Mouse (Mus musculus) adrenal gland (tissue): ENCODE results near the gene Foxd1.

Source experiments
- intact Hi-C: fragments of 180-260 bp; cut with DNase I; formaldehyde crosslinking; loops from one replicate; pipeline ENCODE4 v1.15.1; 2025

Foxd1 gene

DNA sequence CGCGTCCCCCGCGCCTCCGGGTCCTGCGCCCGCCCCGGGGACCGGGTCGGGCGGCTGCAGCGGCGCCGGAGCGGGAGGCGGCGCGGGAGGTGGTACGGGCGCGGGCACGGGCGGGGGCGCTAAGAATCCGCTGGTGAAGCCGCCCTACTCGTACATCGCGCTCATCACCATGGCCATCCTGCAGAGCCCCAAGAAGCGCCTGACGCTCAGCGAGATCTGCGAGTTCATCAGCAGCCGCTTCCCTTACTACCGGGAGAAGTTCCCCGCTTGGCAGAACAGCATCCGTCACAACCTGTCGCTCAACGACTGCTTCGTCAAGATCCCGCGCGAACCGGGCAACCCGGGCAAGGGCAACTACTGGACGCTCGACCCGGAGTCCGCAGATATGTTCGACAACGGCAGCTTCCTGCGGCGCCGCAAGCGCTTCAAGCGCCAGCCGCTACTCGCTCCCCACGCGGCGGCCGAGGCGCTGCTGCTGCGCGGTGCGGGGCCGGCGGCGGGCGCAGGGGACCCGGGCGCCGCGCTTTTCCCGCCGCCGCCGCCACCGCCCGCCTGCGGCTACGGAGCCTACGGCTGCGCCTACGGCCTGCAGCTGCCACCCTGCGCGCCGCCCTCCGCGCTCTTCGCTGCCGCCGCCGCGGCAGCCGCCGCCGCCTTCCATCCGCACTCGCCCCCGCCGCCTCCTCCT is 973 bp downstream of the Foxd1 start:
- intact Hi-C loops: loop anchor here (5.0 to 10.0 kb wide), 2 partner anchors 142 to 230 kb away; no protein-coding TSS in a partner anchor

DNA sequence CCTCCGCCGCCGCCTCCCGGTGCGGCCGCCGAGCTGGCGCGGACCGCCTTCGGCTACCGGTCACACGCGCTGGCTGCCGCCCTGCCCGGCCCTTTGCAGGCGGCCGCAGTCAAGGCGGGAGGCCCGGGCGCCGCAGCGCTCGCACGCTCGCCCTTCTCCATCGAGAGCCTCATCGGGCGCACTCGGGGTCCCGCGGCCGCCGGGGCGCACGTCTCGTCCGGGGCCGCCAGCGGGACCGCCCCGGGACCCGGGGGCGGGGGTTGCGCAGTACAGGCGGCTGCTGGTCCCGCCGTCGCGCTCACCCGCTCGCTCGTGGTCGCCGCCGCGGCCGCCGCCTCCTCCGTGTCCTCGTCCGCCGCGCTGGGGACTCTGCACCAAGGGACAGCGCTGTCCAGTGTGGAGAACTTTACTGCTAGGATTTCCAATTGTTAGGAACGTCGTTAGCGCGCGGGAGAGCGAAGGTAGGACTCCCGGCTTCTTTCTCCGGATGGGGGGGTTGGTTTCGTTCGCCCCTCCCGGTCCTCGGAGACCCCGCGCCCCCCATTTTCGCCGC is 1.6 kb downstream of the Foxd1 start:
- intact Hi-C loops: loop anchor here (5.0 to 10.0 kb wide), 2 partner anchors 142 to 229 kb away; no protein-coding TSS in a partner anchor

DNA sequence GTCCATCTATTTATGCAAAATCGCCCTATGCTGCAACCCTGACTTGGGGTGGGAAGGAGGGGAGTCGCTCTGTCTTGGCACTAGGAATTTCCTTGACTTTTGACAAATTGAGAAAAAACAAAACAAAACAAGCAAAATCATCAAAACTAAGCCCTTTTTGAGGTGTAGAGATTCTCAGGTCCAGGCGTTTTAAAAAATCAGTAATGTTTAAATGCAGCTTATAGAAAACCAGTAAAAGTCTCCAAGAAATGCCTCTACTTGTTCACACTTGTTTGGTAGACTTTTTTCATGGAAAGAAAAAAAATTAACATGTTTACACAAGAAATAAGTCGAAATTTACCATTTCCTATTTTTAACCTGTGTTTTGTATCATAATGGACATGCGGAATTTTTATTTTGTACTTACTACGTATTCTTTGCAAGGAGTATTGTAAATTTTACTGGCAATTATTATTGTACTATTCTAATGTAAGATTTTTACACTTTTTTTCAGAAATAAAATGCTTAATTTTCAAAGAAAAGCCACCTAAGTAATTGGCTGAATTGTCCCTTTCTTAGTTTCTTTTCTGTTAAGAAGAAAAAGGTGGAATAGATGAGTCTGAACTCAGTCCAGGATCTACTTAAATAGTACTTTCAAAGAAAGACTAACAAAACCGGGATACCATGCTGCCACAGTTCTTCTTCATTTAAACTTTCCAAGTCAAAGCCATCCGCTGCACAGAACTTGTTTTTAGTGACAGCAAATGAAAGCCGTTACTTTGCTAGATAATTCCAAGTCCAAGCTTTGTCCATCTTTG is 2.3 kb downstream of the Foxd1 start:
- intact Hi-C loops: loop anchor here (5.0 to 10.0 kb wide), 2 partner anchors 141 to 228 kb away; no protein-coding TSS in a partner anchor

DNA sequence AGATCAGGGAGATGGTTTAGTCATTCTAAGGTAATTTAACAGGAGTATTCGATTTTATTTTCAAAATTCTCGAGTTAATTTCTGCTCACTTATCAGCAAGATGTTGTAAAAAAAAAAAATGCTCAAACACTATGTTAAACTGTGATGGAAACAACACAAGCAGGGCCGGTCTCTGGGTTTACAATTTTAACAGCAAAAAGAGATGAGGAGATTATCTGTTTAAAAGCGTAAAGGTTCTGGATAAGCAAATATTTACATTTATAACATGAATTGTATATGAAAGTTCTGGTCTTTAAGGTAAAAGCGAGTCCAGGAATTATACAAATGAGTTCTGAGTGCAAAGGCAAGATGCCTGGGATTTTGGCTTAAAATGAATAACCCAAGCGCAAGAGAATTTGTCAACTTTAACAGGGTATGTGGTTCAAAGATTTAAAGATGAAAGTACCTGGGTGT is 3.0 kb downstream of the Foxd1 start:
- intact Hi-C loops: loop anchor here (5.0 to 10.0 kb wide), 2 partner anchors 140 to 228 kb away; no protein-coding TSS in a partner anchor

DNA sequence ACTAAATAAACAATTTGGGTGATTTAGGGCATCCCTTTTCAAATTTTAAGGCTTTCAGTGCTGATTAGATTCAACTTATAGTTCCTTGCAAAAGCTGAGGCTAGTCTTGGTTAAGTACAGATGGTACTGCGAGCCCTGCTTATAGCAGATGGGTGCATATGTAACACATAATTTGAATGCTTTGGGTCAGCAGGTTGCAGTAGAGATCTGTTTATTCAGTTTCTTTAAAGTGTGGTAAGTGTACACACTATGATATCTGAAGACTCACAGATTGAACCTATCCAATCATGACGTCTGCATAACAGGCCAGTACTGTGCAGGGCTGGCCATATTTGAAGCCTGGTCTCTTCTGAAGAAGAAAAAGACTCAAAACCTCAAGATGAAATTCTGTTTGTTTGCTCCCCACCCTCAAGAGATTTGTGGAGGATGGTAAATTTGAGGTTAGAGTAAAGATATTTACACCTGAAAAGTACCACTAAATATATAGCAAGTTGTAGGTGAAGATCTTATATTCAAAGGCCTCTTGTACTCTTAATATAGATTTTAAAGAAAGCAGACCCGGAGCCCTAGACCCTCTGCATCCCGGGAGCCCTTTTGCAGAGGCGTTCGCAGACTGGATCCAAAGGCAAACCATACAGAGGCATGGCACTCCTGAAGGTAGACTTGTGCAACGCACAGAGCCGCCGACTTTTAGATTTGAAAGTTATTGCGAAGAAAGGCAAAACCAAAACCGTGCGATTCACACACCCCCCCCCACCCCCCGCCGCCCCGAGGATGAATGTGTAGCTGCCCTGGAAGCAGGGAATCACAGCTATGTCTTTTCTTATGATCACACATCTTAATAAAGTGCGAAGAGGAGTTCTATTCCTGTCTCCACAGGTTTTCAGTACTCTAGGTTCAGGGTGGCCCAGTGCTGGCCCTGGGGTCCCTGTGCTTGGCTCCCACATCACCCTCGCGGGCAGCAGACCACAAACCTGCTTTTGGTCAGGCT is 3.7 kb downstream of the Foxd1 start:
- intact Hi-C loops: loop anchor here (5.0 to 10.0 kb wide), 2 partner anchors 140 to 227 kb away; no protein-coding TSS in a partner anchor

DNA sequence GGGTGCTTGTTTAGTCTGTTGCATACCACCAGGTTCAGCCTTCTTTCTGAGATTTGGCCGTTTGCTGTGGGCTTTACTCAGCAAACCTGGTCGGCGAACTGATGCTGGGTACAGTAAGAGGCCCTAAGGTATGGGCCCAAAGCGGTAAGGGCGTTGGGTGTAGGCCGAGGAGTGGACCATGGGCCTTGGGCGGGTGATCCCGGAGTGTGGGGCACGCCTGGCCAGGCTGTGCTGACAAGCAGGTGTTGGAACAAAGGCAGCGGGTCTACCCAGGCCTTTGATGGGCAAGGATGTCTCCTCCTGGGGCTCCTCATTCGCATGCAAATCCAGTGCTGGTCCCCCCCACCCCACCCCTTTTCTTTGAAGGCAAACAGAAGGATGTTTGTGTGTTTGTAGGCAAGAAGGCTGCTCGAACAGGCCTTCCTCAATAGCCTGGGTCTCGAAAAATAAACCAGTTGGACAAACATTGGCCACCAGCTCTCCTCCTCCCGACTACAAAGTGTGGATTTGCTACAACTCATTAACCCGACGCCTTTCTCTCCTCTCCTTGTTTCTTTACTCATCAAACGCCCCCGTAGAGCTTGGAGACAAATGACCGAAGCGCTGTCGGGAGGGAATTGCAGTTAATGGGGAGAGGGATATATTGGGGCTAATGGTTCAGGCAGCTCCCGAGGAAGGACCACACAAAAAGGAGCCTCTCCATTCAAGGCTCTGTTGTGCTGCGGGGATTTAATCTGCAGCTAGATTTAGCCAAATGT is 4.6 kb downstream of the Foxd1 start:
- intact Hi-C loops: loop anchor here (5.0 to 10.0 kb wide), 2 partner anchors 139 to 226 kb away; no protein-coding TSS in a partner anchor

DNA sequence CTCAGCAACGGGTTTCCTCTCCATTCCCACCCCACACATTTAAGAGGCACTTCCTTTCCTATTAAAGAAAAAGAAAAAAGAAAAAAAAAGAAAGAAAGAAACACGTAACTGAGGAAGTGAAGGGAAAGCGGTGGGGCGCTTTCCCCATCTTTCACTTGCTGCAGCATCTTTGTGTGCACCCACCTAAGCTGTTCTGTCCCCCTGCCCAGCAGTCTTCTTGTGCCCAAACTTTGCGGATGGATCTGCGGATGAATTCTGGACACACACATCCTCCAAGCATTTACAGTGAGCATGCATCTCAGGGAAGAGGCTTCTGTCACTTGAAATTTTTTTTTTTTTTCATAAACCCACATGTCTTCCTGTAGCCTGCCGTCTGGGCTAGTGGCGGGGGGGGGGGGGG is 5.3 kb downstream of the Foxd1 start:
- intact Hi-C loops: loop anchor here (5.0 to 10.0 kb wide), 2 partner anchors 138 to 225 kb away; no protein-coding TSS in a partner anchor

DNA sequence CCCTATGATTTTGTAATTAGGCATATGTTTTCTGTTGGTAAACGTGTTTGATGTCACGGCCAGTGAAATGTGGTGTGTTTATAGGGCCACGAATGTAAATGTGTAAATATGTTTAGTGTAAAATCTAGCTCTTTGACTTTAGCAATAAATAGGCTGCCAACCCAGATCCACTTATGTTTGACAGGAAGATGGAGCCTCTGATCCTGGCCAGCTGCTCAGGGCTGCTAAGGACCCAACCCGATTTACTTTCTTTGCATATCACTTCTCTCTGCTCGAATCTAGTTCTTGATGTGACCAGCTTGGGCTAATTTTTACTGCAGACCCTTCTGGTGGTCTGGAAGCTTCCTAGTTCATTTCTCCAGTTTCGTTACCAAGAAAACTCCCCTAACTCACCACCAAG is 6.3 kb downstream of the Foxd1 start:
- intact Hi-C loops: no loop called here

DNA sequence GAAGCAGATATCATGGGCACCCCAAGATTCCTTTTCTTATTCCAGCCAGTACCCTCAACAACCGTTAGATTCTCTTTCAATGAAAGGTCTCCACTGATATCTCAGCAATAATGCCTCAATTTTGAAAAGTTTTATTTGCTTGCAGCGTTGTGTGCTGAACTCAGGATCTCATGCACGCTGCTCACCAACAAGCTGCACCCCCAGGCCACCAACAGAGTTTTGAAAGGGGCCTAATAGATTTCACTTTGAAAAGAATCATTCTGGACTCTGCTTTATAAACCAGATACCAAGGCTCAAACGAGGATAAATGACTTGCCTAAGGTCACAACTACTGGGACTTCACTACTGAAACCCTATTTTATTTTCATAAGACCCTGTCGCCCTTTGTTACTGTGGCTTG is 7.1 kb downstream of the Foxd1 start:
- intact Hi-C loops: no loop called here

DNA sequence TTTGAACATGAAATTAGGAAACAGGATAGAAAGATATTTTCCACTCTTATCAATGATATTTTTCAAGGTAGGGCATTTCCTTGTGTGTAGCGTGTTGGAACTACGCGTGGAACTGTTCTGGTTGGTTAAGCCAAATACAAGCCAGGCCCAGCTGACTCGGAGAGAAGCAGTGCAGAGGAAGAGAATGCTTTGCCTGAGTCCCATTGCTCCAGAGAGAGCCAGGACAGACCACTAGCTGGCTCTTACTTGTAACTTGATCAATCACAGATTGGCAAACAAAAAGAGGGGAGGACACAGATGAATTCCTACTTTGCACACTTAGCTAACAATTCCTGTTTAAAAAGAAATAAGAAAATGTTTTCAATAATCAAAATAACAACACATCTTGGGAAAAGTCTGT is 9.0 kb downstream of the Foxd1 start:
- intact Hi-C loops: no loop called here

DNA sequence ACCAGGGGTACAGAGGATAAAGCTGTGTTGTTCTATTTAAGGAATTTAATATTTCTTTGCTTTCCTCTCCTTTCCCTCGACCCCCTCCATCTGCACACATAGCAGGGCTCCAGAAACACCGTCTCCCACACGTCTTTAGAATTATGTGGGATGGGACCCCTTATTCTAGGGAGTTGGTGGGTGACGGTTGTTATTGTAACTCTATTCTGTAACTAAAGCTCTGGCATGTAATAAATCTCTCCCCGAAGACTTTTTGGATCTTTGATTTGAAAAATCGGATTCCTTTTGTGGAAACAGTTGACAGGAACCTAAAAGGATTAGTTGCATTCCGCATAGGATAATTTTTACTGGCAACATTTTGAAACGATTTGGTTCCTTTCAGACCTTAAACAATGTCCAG is 11.0 kb downstream of the Foxd1 start:
- intact Hi-C loops: no loop called here

DNA sequence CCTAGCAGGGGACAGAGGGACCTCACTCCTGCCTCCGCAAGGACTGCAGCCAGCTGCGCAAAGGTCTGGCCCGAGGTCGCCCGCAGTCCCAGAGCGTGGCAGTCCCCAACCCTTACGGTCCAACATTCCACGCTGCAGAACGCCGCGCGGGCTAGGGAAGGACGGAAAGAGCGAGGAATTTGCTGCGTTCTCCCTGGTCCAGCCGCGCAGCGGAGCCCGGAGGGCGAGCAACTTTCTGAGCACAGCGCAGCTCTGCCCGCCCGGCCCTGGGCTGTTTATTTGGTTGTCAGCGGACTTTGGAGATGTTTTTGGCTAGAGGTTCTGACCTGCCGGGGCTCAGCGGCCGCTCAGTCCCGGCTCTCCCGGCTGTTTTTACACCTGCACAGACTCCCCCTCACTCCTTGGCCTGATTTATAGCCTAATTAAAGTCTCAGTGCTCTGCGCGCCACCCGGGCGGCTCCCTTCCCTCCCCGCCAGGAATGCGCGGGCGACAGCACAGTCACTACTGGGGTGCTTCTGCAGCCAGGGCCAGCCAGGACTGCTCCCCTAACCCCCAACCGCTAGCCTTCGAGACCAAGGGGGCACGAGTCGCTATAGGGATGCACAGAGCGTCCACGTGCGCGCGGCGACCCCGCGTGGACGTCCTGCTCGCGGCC is 11.9 kb downstream of the Foxd1 start:
- intact Hi-C loops: no loop called here

DNA sequence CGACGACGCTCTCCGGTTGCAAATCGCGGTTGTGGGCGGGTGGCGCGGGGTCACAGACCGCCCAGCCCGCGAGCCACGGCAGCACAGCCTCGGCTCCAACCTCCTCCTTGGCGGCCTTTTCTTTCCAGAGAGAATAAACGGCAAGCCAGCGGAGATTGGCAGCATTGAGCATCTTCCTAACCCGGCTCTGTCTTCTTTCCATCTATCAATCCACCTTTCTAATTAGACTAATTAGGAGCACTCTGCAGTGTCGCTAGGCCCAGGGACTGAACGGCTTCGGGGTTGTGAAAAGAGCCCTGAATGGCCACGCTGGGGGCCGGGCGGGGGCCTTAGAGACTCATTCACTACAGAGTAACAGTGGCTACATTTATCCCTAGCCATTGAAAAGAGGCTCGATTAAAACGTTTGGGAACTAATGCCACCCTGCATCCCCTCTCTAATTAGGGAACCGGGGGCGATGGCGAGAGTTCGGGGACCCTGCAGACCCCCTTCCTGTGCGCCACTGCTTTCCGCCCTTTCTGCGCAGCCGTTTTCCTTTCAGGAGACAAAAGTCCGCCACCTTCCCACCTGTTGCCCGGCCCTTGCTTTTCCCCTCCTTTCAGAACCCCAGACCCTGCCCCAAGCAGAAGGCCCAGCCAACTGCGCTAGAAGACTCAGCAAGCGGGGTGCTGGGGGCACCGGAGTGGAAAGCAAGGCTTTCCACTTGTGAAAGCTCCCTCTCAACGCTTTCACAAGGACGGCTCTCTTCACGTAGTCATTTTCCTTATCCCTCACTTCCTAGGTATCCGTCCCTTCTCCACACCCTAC is 12.6 kb downstream of the Foxd1 start:
- intact Hi-C loops: no loop called here

DNA sequence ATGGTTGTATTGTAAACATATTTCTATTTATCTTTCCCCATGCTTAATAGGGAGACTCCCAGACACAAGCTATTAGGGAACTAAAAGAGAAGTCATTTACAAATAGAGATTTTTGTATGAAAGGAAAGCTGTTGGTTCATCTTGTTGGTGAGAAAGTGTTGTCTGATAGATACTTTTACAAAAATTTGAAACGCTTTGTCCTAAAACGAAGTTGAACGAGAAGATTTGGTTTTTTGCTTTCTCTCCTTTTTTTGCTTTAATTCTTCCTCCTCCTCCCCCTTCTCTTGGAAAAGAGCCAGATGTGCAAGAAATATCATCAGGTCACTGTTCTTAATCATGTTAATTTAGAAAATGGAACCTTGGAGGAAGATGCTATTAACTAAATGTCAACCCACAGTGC is 13.6 kb downstream of the Foxd1 start:
- intact Hi-C loops: no loop called here

DNA sequence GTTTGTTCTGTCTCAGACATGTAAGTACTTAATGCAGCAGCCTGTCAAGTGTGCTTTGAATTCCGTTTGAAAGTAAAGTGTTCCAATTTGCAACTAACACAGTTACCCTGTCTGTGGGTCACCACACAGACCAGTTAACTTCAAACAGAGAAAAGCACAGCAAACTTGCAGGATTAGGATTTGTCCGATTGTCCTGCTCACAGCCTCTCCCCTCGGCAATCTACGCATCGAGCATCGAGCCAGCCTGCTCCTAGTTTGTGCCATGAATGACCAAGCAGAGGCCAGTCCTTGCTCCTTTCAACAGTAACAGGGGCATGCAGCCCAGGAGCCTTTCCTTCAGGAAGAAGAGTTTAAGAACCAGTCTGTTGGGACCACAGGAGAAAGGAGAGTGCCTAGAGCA is 15.0 kb downstream of the Foxd1 start:
- intact Hi-C loops: no loop called here

DNA sequence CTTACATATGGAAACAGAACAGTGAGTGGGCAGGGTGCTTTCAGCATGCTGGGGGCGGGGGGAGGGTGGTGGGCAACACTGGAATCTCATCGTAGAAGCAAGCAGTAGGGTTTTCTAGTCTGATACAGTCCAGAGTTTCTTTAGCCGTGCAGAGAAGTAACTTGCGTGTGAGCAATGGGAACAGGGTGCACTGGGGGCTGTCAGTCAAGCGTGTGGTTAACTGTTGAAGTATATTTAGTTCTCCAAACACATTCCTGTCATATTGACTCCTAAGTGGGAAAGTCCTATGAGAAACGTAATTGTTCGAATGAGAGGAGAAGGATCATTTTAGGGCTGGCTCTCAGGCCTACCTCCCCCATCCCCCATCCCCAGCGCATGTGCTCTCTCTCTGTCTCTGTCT is 20.5 kb downstream of the Foxd1 start:
- intact Hi-C loops: no loop called here

DNA sequence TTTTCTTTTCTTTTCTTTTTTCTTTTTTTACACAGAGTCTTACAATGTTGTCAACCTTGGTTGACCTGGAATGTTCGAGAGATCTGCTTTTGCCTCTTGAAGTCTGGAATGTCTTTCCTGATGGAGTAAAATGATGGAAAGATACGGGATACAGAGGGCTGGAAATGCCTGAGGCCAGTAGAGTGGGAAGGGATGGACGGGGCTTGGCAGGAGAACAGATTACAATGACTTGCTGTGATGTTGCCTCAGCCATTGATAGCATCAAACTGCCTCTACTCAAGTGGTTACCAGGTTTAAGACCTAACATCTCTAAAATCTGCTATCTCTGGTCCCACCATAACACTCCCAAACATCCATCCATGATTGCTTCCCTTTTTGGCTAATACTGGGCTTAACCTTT is 20.9 kb downstream of the Foxd1 start:
- intact Hi-C loops: no loop called here

DNA sequence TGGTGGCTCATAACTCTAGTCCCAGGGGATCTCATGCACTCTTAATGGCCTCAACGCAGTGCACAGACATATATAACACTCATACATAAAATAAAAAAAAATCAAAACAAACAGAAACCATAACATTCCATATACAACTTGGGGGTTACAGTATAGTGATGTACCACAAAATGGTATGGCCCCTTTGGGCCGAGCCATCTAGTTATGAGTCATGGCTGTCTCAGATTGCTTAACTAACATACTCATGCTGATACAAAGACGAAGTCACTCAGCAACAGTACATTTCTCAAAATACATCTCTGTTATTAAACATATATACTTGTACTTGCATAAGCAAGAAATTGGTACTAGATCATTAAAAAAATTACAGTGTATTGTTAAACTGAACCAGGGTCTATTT is 23.7 kb downstream of the Foxd1 start:
- intact Hi-C loops: no loop called here

DNA sequence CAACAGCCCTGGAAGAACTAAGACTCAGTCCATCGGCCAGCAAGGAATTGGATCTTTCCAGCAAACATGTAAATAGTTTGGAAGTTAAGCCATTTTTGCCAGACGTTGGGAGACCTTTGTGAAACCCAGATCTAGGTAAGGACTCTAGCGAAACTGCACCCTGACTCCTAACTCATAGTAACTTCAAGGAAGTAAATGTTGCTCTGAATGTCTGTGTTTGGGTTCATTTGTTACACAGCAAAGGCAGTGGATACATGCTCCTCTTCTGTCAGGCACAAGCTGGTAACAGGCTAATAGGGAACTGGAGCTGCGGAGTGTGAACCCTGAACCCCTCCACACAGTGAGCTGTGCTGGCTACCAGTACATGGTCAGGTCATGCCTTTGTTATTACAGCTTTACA is 28.7 kb downstream of the Foxd1 start:
- intact Hi-C loops: no loop called here
